Mouse (Mus musculus): ENCODE data around the gene Ntrk3. TPM values are rescaled to one million over a fixed set of nuclear protein-coding genes. Genes with fewer than 3 reads are reported as not detected.

Gene Ntrk3
- total RNA-seq, 2 experiments from 2014 or later, result 199 to 229 TPM

- DNase-seq, result no peak
Observed at GRCm38 (mm10) chr7:78179996-78180665, 557.7 kb downstream of the Ntrk3 start.

DNA sequence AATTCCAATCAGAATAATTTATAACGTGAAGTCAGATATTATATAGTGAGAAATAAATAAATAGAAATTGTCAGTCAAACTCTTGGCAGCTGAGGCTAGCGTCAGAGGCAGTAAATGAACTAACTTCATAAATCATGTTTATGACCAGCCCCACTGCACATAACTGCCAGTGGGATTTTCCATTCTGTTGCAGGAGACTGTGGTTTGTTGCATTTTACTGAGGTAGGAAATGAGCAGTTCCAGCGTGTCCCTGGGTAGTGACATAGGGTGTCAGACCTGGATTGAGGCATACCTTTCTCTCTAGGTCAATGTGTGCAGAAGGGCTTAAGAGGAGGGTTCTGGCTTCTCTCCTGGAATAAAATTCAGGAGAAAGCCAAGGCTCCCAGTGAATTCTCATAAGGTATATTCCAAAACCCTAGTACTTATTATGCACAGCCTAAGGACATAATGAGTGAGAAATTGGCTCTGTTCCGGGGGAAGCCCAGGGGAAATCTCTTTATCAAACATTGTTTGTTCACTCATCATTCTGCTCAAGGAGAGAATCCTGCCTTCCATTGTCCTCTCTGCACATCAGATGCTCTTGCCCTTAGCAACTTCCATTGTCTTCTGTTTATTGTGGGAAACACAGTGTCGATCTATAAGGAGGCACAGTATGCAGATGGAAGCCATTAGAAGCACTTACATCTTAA lies 565.4 kb downstream of the Ntrk3 start:
- no peak for DNase-seq

DNA sequence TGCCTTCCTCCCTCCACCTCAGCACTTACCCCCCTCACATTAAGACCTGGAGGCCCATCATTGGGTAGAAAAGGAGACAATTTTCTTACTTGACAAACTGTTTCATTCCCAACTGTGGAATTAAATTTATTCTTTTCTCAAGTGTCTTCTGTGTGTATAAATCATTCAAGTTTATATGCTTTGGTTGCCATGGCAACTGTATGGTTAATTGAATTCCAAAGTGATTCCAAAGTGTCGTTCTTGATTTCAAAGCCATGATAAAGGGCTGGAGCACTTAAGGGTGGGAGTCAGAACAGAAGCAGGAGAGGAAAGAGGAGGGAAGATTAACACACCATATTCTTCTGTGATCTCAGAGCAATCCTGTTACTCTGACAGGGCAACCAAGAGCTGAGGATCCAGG lies 572.3 kb downstream of the Ntrk3 start:
- no peak for DNase-seq

DNA sequence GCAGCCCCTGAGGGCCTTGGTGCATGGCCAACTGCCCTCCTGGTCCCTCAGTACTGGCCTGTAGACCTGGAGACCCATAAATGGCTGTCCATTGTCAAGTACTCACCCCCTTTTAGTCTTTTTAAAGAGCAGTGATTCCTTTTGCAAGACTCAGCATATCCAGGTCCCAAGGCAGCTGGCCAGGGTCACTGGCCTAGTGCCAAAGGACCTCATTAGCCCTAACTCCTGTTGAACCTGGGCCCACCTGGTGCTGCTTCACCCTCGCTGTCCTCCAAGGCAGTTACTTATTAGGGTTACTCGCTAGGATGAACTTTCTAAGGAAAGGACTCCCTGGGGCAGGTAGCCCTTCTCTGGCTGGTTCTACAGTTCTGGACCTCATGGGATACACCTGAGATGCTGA lies 579.9 kb downstream of the Ntrk3 start:
- no peak for DNase-seq

GRCm38 (mm10) chr7:78145251-78145650 lies 592.6 kb downstream of the Ntrk3 start:
- no peak for DNase-seq

GRCm38 (mm10) chr7:78144849-78145248 lies 593.0 kb downstream of the Ntrk3 start:
- DNase-seq, result no peak

DNA sequence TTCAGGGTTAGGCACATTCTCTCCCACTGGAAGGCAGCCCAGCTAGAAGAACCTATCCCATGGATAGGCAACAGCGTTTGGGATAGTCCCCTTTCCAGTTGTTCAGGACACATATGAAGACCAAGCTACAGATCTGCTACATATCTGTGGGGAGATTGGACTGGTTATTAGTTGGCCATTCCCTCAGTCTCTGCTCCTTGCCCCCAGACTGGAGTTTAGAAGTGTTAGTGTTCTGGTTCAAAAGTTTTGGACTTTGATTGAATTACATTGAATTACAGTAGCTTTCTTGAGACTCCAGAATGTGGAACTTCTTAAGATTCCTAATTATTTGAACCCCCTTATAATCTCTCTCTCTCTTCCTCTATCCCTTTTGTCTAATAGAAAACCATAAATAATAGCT lies 607.8 kb downstream of the Ntrk3 start:
- no peak for DNase-seq

Other genes starting within 250 kb of the Ntrk3 start
- gene Mrps11, start 45.1 kb upstream of the Ntrk3 start, total RNA-seq (2021), result 10 to 100 TPM; 36.2 to 38.8 TPM
- gene Mrpl46, start 45.5 kb upstream of the Ntrk3 start, total RNA-seq (2021), result 10 to 100 TPM; 29.9 to 30.4 TPM
- 1 to 10 TPM; 7.0 to 7.6 TPM for gene Det1, start 109.3 kb upstream of the Ntrk3 start, total RNA-seq (2021)
- 10 to 100 TPM; 20.2 to 23.1 TPM for gene Aen, start 157.8 kb upstream of the Ntrk3 start, total RNA-seq (2021)
- gene Isg20, start 175.4 kb upstream of the Ntrk3 start, total RNA-seq (2021), result 1 to 10 TPM in 1 of 2 experiments, under 1 TPM in 1; 0.60 to 1.1 TPM

All from layer of hippocampus, postnatal 36 days (tissue).